Mouse (Mus musculus) CD8-positive naive resting alpha-beta T cell, adult 2 months (primary cell): Measurements from ENCODE around the gene Zfp42.

Source experiments
- DNase-seq, 2 experiments: peaks; one replicate each; pipeline ENCODE4 v3.0.0; 2022; ENCODE audit warnings: low read depth in 2 of 2, low spot score in 2 of 2

Gene Zfp42

DNA sequence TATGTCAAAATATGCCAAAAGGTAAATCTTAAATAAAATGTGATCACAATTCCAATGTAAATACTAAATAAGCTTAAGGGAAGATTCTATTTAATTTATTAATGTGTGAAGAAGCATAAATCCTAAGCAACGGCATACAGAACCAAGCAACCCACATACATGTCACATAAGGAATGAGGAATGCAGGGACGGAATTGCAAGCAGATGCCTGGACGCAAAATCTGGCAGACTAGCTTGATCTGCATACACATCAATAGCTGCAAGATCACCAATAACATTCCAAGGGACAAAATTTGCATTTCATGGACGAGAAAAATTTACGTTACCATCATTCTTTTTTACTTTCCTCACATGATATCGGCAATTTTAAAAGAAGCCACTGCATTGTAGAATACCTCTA lies 51.1 kb downstream of the Zfp42 start:
- DNase-seq, result no peak

DNA sequence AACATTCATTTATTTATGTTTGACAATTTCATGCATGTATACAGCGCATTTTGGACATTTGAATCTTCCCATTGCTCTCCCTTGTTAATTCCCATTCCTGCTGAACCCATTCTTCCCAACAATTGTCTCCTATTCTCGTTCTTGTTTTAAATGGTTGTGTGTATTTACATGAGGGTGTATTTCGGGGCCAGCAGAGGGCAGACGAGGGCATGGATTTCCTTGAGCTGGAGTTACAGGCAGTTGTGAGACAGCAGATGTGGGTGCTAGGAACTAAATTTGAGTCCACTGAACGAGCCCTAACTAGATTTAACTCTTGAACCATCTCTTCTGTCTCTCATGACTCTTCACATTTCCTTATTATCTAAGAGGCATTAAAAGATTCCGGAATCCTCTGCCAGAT lies 55.1 kb downstream of the Zfp42 start:
- no peak for DNase-seq

DNA sequence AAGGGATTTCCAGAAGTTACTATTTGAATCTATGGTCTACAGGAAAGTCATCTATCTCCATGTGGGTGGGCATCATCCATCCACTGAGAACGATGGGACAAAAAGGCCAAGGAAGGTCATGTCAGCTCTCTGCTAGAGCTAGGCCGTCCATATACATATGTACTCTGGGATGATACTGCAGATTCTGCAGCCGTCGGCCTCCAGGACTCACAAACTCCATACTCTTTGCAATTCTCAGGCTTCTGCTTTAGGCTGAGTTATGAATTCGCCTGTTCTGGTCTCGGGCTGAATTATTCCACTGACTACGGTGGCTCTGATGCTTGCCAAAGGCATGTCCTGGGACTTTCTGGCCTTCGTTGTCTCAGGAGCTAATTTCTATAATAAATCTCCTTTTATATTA lies 58.1 kb downstream of the Zfp42 start:
- DNase-seq, result no peak
